Mouse (Mus musculus): Measurements from ENCODE around the gene Art1.

Gene Art1

DNA sequence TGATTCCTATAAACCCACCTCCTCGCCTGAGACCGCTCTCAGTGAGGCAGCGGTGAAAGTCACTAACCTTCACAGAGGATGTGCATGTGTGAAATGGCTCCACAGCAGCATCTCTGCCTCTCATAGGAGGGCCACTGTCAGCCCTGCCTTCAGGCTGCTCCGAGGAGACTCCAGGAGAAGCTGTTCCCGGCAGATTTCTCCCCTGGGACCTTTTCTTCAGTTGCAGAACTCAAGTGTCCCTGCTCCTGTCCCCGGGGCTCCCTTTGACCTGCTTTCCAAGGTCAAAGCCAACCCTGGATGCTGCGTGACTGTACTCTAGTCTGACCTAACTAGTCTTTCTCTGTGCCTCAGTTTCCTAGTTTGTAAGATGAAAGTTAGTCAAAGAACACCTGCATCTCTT, 7.6 kb downstream of the Art1 start, which contains the start of gene Art5:
Gene Art5, minus strand, starts transcription at position 319 of the 400 bp plus-strand sequence.
- no peak for DNase-seq (ENCODE audit: low read depth)

DNA sequence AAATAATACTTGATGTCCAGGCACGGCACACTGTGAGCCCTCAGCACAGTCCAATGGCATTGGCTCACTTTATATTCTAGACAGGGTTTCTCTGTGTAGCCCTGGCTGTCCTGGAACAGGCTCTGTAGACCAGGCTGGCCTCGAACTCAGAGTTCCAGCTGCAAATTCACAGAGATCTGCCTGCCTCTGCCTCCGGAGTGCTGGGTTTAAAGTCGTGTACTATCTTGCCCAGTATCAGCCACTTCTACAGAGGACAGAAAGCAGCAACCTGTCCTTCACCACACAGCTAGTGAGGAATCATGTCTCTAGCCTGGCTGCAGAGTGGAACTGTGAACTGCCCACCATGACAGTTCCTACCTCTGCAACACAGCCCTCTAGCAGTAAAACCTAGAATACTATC, 8.2 kb downstream of the Art1 start:
- DNase-seq (ENCODE audit: low read depth) = no peak

DNA sequence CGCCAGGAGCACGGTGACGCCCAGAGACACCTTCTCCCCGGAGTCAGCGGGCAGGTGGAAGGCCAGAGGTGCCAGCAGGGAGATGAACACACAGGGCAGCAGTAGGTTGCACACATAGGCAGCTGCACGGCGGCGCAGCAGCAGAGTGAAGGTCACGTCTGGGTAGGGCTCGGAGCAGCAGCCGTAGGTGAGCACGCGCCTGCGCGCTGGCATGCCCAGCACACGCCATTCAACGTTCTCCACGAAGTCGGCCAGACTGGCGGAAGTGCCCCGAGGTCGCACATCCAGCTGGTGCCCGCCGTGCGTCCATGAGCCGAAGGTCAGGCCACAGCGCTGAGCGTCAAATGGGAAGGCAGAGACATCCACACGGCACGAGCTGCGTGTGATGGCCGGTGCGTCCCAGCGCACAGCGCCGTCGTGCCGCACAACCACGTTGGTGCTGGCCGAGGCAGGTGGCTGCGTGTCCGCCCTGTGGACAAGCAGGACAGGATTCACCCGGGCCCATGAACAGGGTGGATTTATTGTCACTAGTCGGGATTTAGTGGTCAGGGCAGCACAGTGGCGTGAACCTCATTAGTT, 11.7 kb downstream of the Art1 start:
- DNase-seq (ENCODE audit: low read depth) = no peak

DNA sequence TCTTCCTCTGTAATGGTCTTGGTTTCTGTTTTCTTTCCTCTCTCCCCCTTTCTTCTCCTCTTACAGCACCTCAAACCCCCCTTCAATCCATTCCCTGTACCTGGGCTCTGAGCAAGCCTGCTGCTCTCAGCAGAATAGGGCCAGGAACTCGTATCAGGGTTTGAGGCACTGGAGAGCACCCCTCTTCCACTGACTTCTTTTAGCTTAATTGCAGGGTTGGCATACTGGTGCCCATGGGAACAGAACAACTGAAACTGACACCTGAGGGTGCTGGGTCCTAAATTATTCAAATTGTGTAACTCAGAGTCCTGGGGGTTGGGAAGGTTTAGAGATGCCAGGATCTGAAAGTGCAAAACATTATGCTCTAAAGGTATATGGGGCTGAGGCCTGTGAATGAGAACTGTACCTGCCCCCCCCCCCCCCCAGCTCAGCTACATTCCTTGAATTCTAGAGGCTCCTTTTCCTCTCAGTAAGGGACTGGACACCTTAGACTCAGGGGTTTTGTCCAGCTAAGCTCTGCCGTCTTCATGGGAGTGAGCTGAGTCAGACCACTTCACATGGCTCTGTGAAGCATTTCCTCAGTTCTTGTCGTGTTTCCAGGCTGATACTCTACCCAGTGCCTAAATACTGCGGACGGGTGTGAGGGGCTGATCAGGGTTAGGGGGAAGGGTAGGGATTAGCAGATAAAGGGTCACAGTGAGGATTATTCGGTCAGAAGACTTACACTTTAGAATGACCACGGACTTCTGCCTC, 15.2 kb downstream of the Art1 start, which contains the start of gene Chrna10:
Gene Chrna10, minus strand, starts transcription at position 250 of the 753 bp plus-strand sequence.
- no peak for DNase-seq (ENCODE audit: low read depth)

DNA sequence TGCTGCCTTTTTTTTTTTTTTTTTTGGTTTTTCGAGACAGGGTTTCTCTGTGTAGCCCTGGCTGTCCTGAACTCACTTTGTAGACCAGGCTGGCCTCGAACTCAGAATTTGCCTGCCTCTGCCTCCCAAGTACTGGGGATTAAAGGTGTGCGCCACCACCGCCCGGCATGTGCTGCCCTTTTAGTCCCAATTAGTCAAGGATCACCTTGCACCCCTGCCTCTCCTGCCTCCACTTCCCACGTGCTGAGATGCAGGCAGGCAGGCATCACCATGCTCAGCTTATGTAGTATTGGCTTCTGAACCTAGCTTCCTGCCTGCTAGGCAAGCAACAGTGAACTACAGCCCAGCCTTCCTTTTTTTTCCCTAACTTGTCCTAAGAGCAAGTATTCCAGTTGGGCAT, 15.8 kb downstream of the Art1 start:
- no peak for DNase-seq (ENCODE audit: low read depth)

DNA sequence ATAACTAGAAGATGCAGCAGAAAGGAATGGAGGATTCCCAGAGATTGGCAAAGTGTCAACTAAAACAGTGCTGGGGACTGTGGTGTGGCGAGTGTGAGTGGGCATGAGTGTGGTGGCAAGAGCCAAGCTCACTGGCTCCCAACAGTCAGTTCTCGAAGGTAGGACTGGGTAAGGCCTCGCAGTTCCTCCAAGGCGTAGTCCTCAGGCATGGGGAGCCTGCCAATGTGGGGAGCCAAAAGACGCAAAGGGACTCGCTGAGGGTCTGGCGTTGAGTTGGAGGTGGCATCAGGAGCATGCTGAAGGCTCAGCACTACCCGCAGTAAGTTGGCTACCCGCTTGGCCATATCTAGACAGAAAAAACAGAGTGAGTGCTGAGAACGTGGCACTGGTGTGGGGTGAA, 18.8 kb downstream of the Art1 start:
- no peak for DNase-seq (ENCODE audit: low read depth)

DNA sequence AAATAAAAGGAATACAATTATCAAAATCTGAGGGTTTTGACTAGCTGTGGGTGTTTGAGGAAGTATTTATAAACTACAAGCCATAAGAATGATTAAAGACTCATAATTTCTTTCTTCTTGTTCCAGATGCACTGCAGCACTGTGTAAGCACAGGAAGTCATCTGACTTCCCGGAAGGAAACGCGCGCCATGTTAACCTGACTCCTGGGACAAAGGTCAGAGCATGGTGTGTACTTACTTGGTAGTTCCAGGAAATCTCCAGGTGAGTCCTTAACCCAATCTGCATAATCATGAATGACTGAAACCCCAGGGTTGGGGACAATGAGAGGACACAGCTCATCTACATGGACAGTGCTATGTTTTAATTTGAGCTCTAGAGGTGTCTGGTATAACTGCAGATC, 30.9 kb downstream of the Art1 start:
- no peak for DNase-seq (ENCODE audit: low read depth)

DNA sequence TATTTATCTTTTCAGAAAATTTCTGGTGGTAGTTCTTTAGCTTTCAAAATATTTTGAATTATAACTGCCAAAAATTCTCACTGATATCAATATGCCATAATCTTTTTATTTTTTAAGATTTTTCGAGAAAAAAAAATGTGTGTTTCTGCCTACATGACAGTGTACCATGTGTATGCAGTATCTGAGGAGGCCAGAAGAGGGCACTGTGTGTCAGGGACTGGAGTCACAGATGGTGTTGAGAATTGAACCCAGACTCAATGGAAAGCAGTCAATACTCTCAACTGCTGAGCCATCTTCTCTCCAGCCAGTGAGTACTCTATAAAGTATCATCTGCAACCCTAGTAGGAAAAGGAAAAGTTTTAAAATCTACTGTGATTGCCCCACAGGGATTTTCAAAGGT, 35.9 kb downstream of the Art1 start:
- DNase-seq (ENCODE audit: low read depth) = peak; percentile 56

DNA sequence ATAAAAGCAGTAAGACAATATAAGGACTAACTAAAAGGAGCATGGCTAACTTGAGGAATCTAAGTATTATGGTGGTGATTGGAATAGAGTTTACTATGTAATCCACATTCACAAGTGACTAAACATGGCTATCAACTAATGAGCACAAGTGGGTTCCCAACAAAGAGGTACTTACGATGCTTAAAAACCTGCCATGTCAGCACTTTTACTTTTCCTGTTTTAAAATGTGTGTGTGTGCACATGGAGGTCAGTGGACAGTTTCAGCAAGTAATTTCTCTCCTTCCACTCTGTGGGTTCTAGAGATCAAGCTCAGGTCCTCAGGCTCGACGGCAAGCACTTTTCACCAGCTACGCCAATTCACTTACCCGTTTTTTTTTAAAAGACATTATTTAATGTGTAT, 36.4 kb downstream of the Art1 start:
- no peak for DNase-seq (ENCODE audit: low read depth)

DNA sequence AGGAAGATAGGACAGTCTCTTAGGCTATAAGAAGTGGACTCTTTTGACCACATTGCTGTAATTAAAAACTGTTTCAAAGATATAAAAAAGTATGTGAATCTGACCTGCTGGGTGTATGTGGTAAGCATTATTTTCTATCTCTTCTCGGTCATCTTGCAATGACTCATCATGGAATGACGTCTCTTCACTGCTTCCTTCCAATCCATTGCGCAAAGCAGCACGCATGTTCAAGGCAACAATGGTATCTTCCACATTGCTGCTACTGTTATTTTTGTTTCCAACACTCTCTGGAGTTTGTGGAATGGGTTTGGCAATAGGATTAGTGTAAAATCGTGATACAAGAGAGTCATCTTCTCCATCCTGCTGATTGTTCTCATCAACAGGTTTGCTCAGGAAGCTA, 52.1 kb downstream of the Art1 start:
- no peak for DNase-seq (ENCODE audit: low read depth)
